Mouse (Mus musculus) urinary bladder, adult 2 months (tissue): ENCODE measurements around the gene Krtap19-2. TPM values are rescaled to one million over a fixed set of nuclear protein-coding genes. Genes with fewer than 3 reads are reported as not detected.

Experiments used
- DNase-seq: peaks from one replicate; pipeline ENCODE4 v3.0.0; 2022; ENCODE audit warnings: low spot score
- polyA plus RNA-seq: library from polyadenylated mRNA; depleted of rRNA; stranded (reverse); fragments of >200 nt; gene quantifications from 2 replicates; pipeline ENCODE4 v1.2.3, GENCODE M21; 2012; rRNA removed

Krtap19-2 gene
- not detected in 2 replicates for polyA plus RNA-seq

DNA sequence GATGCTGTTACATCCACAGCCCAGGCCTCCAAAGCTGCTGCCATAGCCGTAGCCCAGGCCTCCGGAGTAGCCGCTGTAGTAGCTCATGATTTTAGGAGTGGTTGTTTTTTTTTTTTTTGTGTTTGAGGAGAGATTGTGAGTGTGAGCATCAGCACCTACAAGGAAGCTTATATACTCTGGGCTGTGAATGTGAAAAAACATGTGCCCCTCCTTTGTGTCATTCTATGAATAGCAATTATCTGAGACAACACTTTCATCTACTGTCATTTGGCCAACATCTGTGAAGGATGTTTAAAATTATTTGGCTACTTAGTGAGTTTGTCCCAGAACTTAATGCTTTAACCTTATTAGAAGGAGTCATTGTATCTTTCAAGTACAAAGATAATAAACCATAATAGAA lies at the start of gene Krtap19-2:
Gene Krtap19-2, minus strand, starts transcription at position 101 of the 400 bp plus-strand sequence.
- DNase-seq: no peak

DNA sequence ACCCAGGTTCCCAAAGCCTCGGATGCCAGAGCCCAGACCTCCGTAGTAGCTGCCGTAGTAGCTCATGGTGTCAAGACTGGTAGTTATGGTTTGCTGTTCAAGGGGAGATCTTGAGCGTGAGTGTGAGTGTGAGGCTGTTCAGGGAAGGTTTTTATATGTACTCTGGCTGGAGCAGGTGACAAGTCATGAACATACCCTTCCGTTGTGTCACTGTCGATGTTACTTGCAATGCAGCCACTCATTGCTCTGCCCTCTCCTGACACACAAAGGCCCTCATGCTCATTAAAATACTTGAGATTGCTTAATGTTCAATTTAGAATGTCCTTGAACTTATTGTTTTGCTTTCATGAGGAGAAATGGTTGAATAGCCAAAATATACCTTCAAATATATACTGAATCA lies 22.3 kb upstream of the Krtap19-2 start, which contains the start of gene Krtap19-5:
Gene Krtap19-5, minus strand, starts transcription at position 101 of the 400 bp plus-strand sequence.
- no peak for DNase-seq

GRCm38 (mm10) chr16:88886870-88887269 lies 12.8 kb upstream of the Krtap19-2 start:
- no peak for DNase-seq

GRCm38 (mm10) chr16:88884989-88885388 lies 10.9 kb upstream of the Krtap19-2 start, which contains the start of gene Krtap19-4:
Gene Krtap19-4 (minus strand): TSS chr16:88885089.
- DNase-seq: no peak

DNA sequence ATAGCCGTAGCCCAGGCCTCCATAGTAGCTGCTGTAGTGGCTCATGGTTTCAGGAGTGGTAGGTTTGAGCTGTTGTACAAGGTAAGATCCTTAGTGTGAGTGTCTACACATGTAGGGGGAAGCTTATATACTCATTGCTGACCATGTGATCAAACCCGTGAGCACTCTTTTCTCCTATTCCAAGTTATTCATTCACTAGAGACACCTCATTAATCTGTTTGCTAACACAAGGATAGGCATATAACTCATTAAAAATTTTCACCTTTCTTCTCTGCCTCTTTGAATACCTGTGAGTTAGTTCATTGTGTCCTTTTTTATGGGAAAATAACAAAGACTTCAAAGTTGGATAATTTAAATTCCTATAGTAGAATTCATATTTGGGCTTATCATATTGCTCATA lies 3.9 kb upstream of the Krtap19-2 start, which contains the start of gene Krtap19-3:
Gene Krtap19-3, minus strand, starts transcription at position 101 of the 400 bp plus-strand sequence.
- DNase-seq: no peak

- no peak for DNase-seq
Observed at GRCm38 (mm10) chr16:88869311-88869710, 4.8 kb downstream of the Krtap19-2 start, which contains the start of gene Krtap19-1. Gene Krtap19-1 (minus strand): TSS chr16:88869411.

GRCm38 (mm10) chr16:88864887-88865407 lies 9.1 kb downstream of the Krtap19-2 start:
- DNase-seq: no peak

GRCm38 (mm10) chr16:88851450-88851849 lies 22.6 kb downstream of the Krtap19-2 start:
- DNase-seq: no peak

- no peak for DNase-seq
Observed at GRCm38 (mm10) chr16:88848558-88848957, 25.5 kb downstream of the Krtap19-2 start.

DNA sequence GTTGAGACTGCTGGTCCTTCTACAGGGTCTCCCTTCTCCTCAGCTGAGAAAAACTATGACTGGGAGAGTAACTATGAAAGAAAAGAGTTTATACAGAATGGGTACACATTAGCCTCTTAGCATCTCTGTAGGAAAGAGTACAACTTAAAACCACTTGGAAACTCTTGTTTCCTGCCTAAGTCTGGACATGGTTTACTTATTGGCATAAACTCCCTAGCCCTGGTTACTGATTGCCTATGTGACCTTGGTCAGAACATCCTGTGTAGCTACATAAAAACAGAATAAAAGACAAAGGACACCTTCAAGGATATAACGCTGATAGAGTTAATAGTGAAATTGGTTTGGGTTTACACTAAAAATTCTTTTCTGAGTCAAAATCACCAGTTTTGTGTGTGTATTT lies 26.7 kb downstream of the Krtap19-2 start:
- no peak for DNase-seq

- no peak for DNase-seq
Observed at GRCm38 (mm10) chr16:88826978-88827377, 47.1 kb downstream of the Krtap19-2 start.

GRCm38 (mm10) chr16:88826095-88826652 lies 47.9 kb downstream of the Krtap19-2 start, which contains the start of gene Krtap14:
Gene Krtap14 (minus strand): TSS chr16:88826145.
- no peak for DNase-seq

DNA sequence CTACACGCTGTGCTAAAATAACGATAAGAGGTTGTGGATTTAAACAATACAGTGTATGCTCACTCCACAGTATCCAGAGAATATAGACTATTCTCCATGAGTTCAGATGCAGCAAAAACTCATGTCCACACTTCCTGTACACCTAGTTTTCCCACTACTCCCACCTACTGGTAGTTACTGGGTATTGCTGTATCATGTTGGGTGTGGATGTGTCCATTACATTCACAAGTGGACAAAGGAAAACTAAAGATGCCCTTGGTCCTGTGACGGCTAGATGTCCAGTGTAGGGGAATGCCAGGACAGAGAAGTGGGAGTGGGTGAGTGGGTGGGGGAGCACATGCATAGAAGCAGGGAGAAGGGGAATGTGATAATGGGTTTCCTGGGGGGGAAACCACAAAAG lies 50.3 kb downstream of the Krtap19-2 start:
- DNase-seq: no peak

Other genes starting within 250 kb of the Krtap19-2 start
- gene 2310079G19Rik, start 246.6 kb downstream of the Krtap19-2 start, polyA plus RNA-seq: not detected in 2 replicates
- not detected in 2 replicates for gene Krtap26-1, start 226.5 kb downstream of the Krtap19-2 start, polyA plus RNA-seq
- gene Krtap27-1, start 202.6 kb downstream of the Krtap19-2 start, polyA plus RNA-seq: not detected in 2 replicates
- not detected in 2 replicates for gene 2310061N02Rik, start 166.3 kb downstream of the Krtap19-2 start, polyA plus RNA-seq
- gene Krtap13-1, start 145.4 kb downstream of the Krtap19-2 start, polyA plus RNA-seq: not detected in 2 replicates
- gene Krtap13, start 122.6 kb downstream of the Krtap19-2 start, polyA plus RNA-seq: not detected in 2 replicates
- gene 2310034C09Rik, start 115.4 kb downstream of the Krtap19-2 start, polyA plus RNA-seq: not detected in 2 replicates
- not detected in 2 replicates for gene 2310057N15Rik, start 100.1 kb downstream of the Krtap19-2 start, polyA plus RNA-seq
- gene Gm5965, start 96.4 kb downstream of the Krtap19-2 start, polyA plus RNA-seq: not detected in 2 replicates
- gene Gm20741, start 62.0 kb downstream of the Krtap19-2 start, polyA plus RNA-seq: not detected in 2 replicates
- not detected in 2 replicates for gene Krtap15, start 54.1 kb downstream of the Krtap19-2 start, polyA plus RNA-seq
- not detected in 2 replicates for gene Krtap14, start 48.1 kb downstream of the Krtap19-2 start, polyA plus RNA-seq
- gene Krtap19-1, start 4.9 kb downstream of the Krtap19-2 start, polyA plus RNA-seq: not detected in 2 replicates
- gene Krtap19-3, start 3.8 kb upstream of the Krtap19-2 start, polyA plus RNA-seq: not detected in 2 replicates
- not detected in 2 replicates for gene Krtap19-4, start 10.8 kb upstream of the Krtap19-2 start, polyA plus RNA-seq
- gene Krtap19-5, start 22.2 kb upstream of the Krtap19-2 start, polyA plus RNA-seq: not detected in 2 replicates
- gene Krtap19-9b, start 58.0 kb upstream of the Krtap19-2 start, polyA plus RNA-seq: not detected in 2 replicates
- gene Krtap16-3, start 88.6 kb upstream of the Krtap19-2 start, polyA plus RNA-seq: not detected in 2 replicates
- not detected in 2 replicates for gene Krtap22-2, start 136.5 kb upstream of the Krtap19-2 start, polyA plus RNA-seq
- gene Gm10229, start 141.0 kb upstream of the Krtap19-2 start, polyA plus RNA-seq: not detected in 2 replicates
- gene Krtap6-1, start 157.4 kb upstream of the Krtap19-2 start, polyA plus RNA-seq: not detected in 2 replicates
- gene Gm10228, start 167.2 kb upstream of the Krtap19-2 start, polyA plus RNA-seq: not detected in 2 replicates
- not detected in 2 replicates for gene Krtap6-5, start 173.6 kb upstream of the Krtap19-2 start, polyA plus RNA-seq
- gene 1110025L11Rik, start 189.7 kb upstream of the Krtap19-2 start, polyA plus RNA-seq: not detected in 2 replicates
- gene Krtap6-3, start 209.7 kb upstream of the Krtap19-2 start, polyA plus RNA-seq: not detected in 2 replicates